Mouse (Mus musculus): ENCODE measurements at regions not wholly inside any gene's neighbourhood (a gene's known extent, or its start where the extent isn't known, plus 50 kb on each side); places are given as distances from the start of the nearest gene placed in this dataset.

- TF ChIP-seq ZC3H11A (IDR thresholded peaks at IDR 0.05; ENCODE audit: borderline replicate concordance, low read depth, low read length), result no peak
- TF ChIP-seq ZNF384 (IDR thresholded peaks at IDR 0.05; ENCODE audit: low read depth, low read length), result no peak
Observed at GRCm38 (mm10) chr14:71113198-71113597, 513.6 kb upstream of the Fam160b2 start.
